Mouse (Mus musculus): ENCODE results near the gene Fam81b. TPM values are rescaled to one million over a fixed set of nuclear protein-coding genes. Genes with fewer than 3 reads are reported as not detected.

Gene Fam81b
- polyA plus RNA-seq, 1 experiment, result not detected

- no peak overlapping the region for H3K27ac ChIP-seq (ENCODE audit: insufficient read depth, low read depth, low read length)
- peaks cover 12% of the 10 kb centered on the region for H3K4me1 ChIP-seq (ENCODE audit: control insufficient read depth, insufficient read depth, low read length)
- TF ChIP-seq POLR2A (IDR thresholded peaks at IDR 0.05; ENCODE audit: borderline replicate concordance, low read depth, low read length) (no peak), CTCF (IDR thresholded peaks at IDR 0.05; ENCODE audit: low read depth, low read length) (no peak)
- no peak overlapping the region for H3K4me3 ChIP-seq (ENCODE audit: insufficient read depth, low read length)
Observed at GRCm38 (mm10) chr13:76292050-76292449, 12.8 kb downstream of the Fam81b start.

GRCm38 (mm10) chr13:76284597-76284996, 20.3 kb downstream of the Fam81b start:
- Histone ChIP-seq H3K27ac (ENCODE audit: insufficient read depth, low read depth, low read length) (no peak overlapping the region), H3K4me3 (ENCODE audit: insufficient read depth, low read length) (no peak overlapping the region), H3K4me1 (ENCODE audit: control insufficient read depth, insufficient read depth, low read length) (peaks cover 6% of the 10 kb centered on the region)
- no peak for TF ChIP-seq CTCF (IDR thresholded peaks at IDR 0.05; ENCODE audit: low read depth, low read length)
- no peak for TF ChIP-seq POLR2A (IDR thresholded peaks at IDR 0.05; ENCODE audit: borderline replicate concordance, low read depth, low read length)

- Histone ChIP-seq H3K27ac (ENCODE audit: insufficient read depth, low read depth, low read length) (no peak overlapping the region), H3K4me1 (ENCODE audit: control insufficient read depth, insufficient read depth, low read length) (peaks cover 10% of the 10 kb centered on the region), H3K4me3 (ENCODE audit: insufficient read depth, low read length) (no peak overlapping the region)
- TF ChIP-seq CTCF (IDR thresholded peaks at IDR 0.05; ENCODE audit: low read depth, low read length), result no peak
- TF ChIP-seq POLR2A (IDR thresholded peaks at IDR 0.05; ENCODE audit: borderline replicate concordance, low read depth, low read length), result no peak
Observed at GRCm38 (mm10) chr13:76264361-76265026, 40.4 kb downstream of the Fam81b start.

GRCm38 (mm10) chr13:76258766-76259165, 46.1 kb downstream of the Fam81b start:
- Histone ChIP-seq H3K27ac (ENCODE audit: insufficient read depth, low read depth, low read length) (no peak overlapping the region), H3K4me1 (ENCODE audit: control insufficient read depth, insufficient read depth, low read length) (peaks cover 23% of the 10 kb centered on the region), H3K4me3 (ENCODE audit: insufficient read depth, low read length) (no peak overlapping the region)
- TF ChIP-seq POLR2A (IDR thresholded peaks at IDR 0.05; ENCODE audit: borderline replicate concordance, low read depth, low read length) (no peak), CTCF (IDR thresholded peaks at IDR 0.05; ENCODE audit: low read depth, low read length) (no peak)

- no peak for TF ChIP-seq POLR2A (IDR thresholded peaks at IDR 0.05; ENCODE audit: borderline replicate concordance, low read depth, low read length)
- TF ChIP-seq CTCF (IDR thresholded peaks at IDR 0.05; ENCODE audit: low read depth, low read length), result no peak
- peaks cover 17% of the 10 kb centered on the region for H3K4me1 ChIP-seq (ENCODE audit: control insufficient read depth, insufficient read depth, low read length)
- peak overlapping the region; percentile 30 for H3K27ac ChIP-seq (ENCODE audit: insufficient read depth, low read depth, low read length)
- no peak overlapping the region for H3K4me3 ChIP-seq (ENCODE audit: insufficient read depth, low read length)
Observed at GRCm38 (mm10) chr13:76256350-76256749, 48.5 kb downstream of the Fam81b start.

GRCm38 (mm10) chr13:76250092-76250491, 54.8 kb downstream of the Fam81b start:
- peaks cover 2% of the 10 kb centered on the region for H3K4me1 ChIP-seq (ENCODE audit: control insufficient read depth, insufficient read depth, low read length)
- H3K4me3 ChIP-seq (ENCODE audit: insufficient read depth, low read length), result no peak overlapping the region
- no peak overlapping the region for H3K27ac ChIP-seq (ENCODE audit: insufficient read depth, low read depth, low read length)
- TF ChIP-seq POLR2A (IDR thresholded peaks at IDR 0.05; ENCODE audit: borderline replicate concordance, low read depth, low read length) (no peak), CTCF (IDR thresholded peaks at IDR 0.05; ENCODE audit: low read depth, low read length) (no peak)

GRCm38 (mm10) chr13:76249066-76249465, 55.8 kb downstream of the Fam81b start:
- TF ChIP-seq CTCF (IDR thresholded peaks at IDR 0.05; ENCODE audit: low read depth, low read length), result no peak
- TF ChIP-seq POLR2A (IDR thresholded peaks at IDR 0.05; ENCODE audit: borderline replicate concordance, low read depth, low read length), result no peak
- Histone ChIP-seq H3K4me3 (ENCODE audit: insufficient read depth, low read length) (no peak overlapping the region), H3K27ac (ENCODE audit: insufficient read depth, low read depth, low read length) (no peak overlapping the region), H3K4me1 (ENCODE audit: control insufficient read depth, insufficient read depth, low read length) (no peaks in the 10 kb centered on the region)

GRCm38 (mm10) chr13:76215397-76215796, 89.5 kb downstream of the Fam81b start:
- Histone ChIP-seq H3K27ac (ENCODE audit: insufficient read depth, low read depth, low read length) (no peak overlapping the region), H3K4me1 (ENCODE audit: control insufficient read depth, insufficient read depth, low read length) (no peaks in the 10 kb centered on the region), H3K4me3 (ENCODE audit: insufficient read depth, low read length) (no peak overlapping the region)
- TF ChIP-seq CTCF (IDR thresholded peaks at IDR 0.05; ENCODE audit: low read depth, low read length) (no peak), POLR2A (IDR thresholded peaks at IDR 0.05; ENCODE audit: borderline replicate concordance, low read depth, low read length) (no peak)

GRCm38 (mm10) chr13:76214928-76215327, 89.9 kb downstream of the Fam81b start:
- Histone ChIP-seq H3K4me1 (ENCODE audit: control insufficient read depth, insufficient read depth, low read length) (no peaks in the 10 kb centered on the region), H3K27ac (ENCODE audit: insufficient read depth, low read depth, low read length) (no peak overlapping the region), H3K4me3 (ENCODE audit: insufficient read depth, low read length) (no peak overlapping the region)
- TF ChIP-seq CTCF (IDR thresholded peaks at IDR 0.05; ENCODE audit: low read depth, low read length), result no peak
- TF ChIP-seq POLR2A (IDR thresholded peaks at IDR 0.05; ENCODE audit: borderline replicate concordance, low read depth, low read length), result no peak

GRCm38 (mm10) chr13:76199943-76200342, 104.9 kb downstream of the Fam81b start:
- TF ChIP-seq POLR2A (IDR thresholded peaks at IDR 0.05; ENCODE audit: borderline replicate concordance, low read depth, low read length) (no peak), CTCF (IDR thresholded peaks at IDR 0.05; ENCODE audit: low read depth, low read length) (no peak)
- no peak overlapping the region for H3K27ac ChIP-seq (ENCODE audit: insufficient read depth, low read depth, low read length)
- peaks cover 6% of the 10 kb centered on the region for H3K4me1 ChIP-seq (ENCODE audit: control insufficient read depth, insufficient read depth, low read length)
- no peak overlapping the region for H3K4me3 ChIP-seq (ENCODE audit: insufficient read depth, low read length)

All from bone marrow macrophage, adult 2 months (primary cell).